Mouse (Mus musculus) stomach, postnatal 0 days (tissue): ENCODE data around the gene Dab1. TPM values are rescaled to one million over a fixed set of nuclear protein-coding genes. Genes with fewer than 3 reads are reported as not detected.

ENCODE experiments used
- ATAC-seq: fragments of 200-750 bp; cut with Nextera tagmentation; 2 replicates; pipeline ENCODE4 v1.8.0; 2017; ENCODE audit not compliant: low FRiP score, low TSS enrichment
- DNase-seq: peaks from one replicate; pipeline ENCODE4 v3.0.0-alpha.2; 2016; ENCODE audit warnings: low spot score
- H3K27ac ChIP-seq: fragments of 300-500 bp; sonication (generic); replicated peaks from 2 replicates; pipeline ENCODE4 v1.5.1; 2014; ENCODE audit warnings: mild to moderate bottlenecking, control low read depth
- H3K27me3 ChIP-seq: fragments of 300-500 bp; sonication (generic); 2 replicates; pipeline ENCODE4 v1.6.1; 2014; ENCODE audit warnings: low read length; ENCODE audit not compliant: control insufficient read depth, insufficient read depth
- H3K36me3 ChIP-seq: fragments of 300-500 bp; sonication (generic); 2 replicates; pipeline ENCODE4 v1.6.1; 2014; ENCODE audit warnings: low read length, mixed read lengths; ENCODE audit not compliant: control insufficient read depth, insufficient read depth
- H3K4me1 ChIP-seq: fragments of 300-500 bp; sonication (generic); replicated peaks from 2 replicates; pipeline ENCODE4 v1.6.1; 2014; ENCODE audit warnings: antibody characterized with exemption; ENCODE audit not compliant: control insufficient read depth, insufficient read depth
- H3K4me2 ChIP-seq: fragments of 300-500 bp; sonication (generic); replicated peaks from 2 replicates; pipeline ENCODE4 v1.6.1; 2014; ENCODE audit warnings: low read depth, mild to moderate bottlenecking, control low read depth, moderate library complexity
- H3K4me3 ChIP-seq: fragments of 300-500 bp; sonication (generic); 2 replicates; pipeline ENCODE4 v1.5.1; 2014; ENCODE audit warnings: low read depth, low read length, control low read depth
- H3K9ac ChIP-seq: fragments of 300-500 bp; sonication (generic); 2 replicates; pipeline ENCODE4 v1.6.1; 2014; ENCODE audit warnings: mild to moderate bottlenecking, low read length, control low read depth, mixed read lengths
- H3K9me3 ChIP-seq: fragments of 300-500 bp; sonication (generic); 2 replicates; pipeline ENCODE4 v1.6.1; 2016; ENCODE audit warnings: low read length; ENCODE audit not compliant: control insufficient read depth
- CTCF ChIP-seq: IDR thresholded peaks from 2 replicates; pipeline ENCODE4 v1.5.1; 2016; ENCODE audit warnings: antibody characterized with exemption, low read depth, mild to moderate bottlenecking, moderate library complexity
- EP300 ChIP-seq: optimal IDR thresholded peaks from 2 replicates; pipeline ENCODE3; 2016; ENCODE audit warnings: antibody characterized with exemption
- WGBS: fragments of 180-500 bp; shearing (Covaris S2); extraction: QIAGEN DNeasy Blood & Tissue Kit; methylation state at CpG from one replicate; pipeline ENCODE4 v1.1.7; 2014; 5-methylcytosine and 5-hydroxymethylcytosine counted together
- polyA plus RNA-seq: library from polyadenylated mRNA; unstranded; fragments of >200 nt; fragmentation: Nextera tagmentation; extraction: Ambion mirVana; gene quantifications from 2 replicates; pipeline ENCODE4 v1.2.1, GENCODE M21; 2015

The Dab1 gene
- polyA plus RNA-seq, 1 experiment from 2014 or later = 7.4 TPM

DNA sequence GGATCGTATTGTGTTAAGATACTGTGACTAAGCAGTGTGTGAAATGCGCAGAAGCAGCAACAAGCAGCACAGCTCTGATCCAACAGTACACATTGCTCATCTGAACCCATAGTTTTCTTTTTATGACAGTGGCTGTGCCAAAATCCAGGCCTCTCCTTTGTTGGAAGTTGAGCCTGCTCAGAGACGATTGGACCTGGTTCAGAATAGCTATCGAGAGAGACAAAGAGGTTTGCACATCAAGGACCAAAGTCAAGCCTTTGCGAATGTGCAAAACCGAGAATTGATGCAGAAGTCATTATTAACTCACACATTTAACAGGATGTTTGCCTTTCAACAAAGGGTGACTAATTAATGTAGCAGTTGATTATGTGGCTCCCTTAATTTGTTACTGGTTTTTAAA is 1032.6 kb downstream of the Dab1 start:
- Histone ChIP-seq H3K9ac (no peak overlapping the region), H3K4me1 (no peaks in the 10 kb centered on the region), H3K27ac (no peak overlapping the region), H3K36me3 (no peaks in the 10 kb centered on the region), H3K4me3 (no peak overlapping the region), H3K9me3 (no peaks in the 10 kb centered on the region), H3K4me2 (no peak overlapping the region), H3K27me3 (no peaks in the 10 kb centered on the region)
- 51% methylated on average over 6 of the region's 6 CpGs for whole genome bisulfite sequencing
- DNase-seq = no peak
- no peak for ATAC-seq
- TF ChIP-seq CTCF (no peak), EP300 (no peak)

DNA sequence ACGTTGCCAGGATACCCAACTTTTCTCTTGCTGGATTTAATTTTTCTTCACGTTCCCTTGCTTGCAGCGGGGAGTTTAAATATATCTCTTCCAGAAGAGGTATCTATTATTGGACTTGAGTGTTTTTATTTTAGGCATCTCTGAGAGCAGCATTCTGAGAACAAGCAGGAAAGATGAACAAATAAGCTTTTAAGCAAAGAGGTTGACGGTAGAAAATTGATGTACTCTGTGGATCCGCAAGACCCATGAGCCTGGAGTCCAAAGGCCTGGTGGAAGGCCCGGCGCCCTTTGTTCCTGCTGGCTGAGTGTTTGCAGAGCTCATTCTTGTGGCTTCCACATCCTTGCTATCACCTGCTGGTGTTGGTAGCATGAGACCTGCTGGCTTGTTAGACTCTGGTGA is 1037.6 kb downstream of the Dab1 start:
- Histone ChIP-seq H3K4me1 (no peaks in the 10 kb centered on the region), H3K27ac (no peak overlapping the region), H3K9me3 (no peaks in the 10 kb centered on the region), H3K36me3 (no peaks in the 10 kb centered on the region), H3K4me2 (no peak overlapping the region), H3K4me3 (no peak overlapping the region), H3K27me3 (no peaks in the 10 kb centered on the region), H3K9ac (no peak overlapping the region)
- WGBS = 62% methylated on average over 7 of the region's 7 CpGs
- ATAC-seq = no peak
- DNase-seq = no peak
- TF ChIP-seq EP300 (no peak), CTCF (no peak)

DNA sequence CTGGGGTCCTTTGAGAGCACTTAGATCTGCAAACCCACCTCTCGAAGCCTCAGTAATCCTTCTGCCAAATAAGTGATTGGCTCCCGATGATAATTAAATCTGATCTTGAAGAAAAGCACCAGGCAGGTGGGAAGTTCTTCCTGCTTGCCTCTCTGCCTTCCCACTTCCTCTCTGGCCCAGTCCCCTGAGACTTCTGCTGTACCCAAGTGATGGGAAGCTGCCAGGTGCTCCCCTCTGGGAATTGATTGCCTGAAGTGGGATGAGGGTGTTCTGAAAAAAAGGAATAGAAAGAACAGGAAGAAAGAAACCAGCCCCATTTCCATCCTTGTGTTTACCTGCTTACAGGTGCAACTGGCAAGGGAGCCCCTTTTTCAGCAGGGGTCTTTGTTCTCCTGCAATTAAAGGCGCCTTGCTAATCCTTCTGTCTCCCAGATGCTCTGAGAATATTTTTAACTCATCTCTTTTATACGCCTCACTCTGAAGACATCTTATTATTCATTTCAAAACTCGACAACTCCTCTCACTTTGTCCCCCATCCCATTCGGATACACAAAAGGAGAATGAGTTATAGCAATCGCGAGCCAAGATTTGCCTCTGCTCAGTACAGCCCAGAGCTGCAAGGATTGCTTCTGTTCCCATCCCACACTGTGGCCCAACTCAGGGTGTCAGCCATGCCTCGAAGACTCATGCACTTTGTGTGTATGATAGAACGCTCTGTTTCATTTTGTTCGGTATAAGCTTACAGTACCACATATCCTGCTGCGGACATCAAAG is 1043.9 kb downstream of the Dab1 start:
- Histone ChIP-seq H3K36me3 (no peaks in the 10 kb centered on the region), H3K9ac (no peak overlapping the region), H3K27ac (no peak overlapping the region), H3K27me3 (no peaks in the 10 kb centered on the region), H3K4me2 (no peak overlapping the region), H3K4me3 (no peak overlapping the region), H3K4me1 (no peaks in the 10 kb centered on the region), H3K9me3 (no peaks in the 10 kb centered on the region)
- TF ChIP-seq CTCF = no peak
- TF ChIP-seq EP300 = no peak
- no peak for ATAC-seq
- no peak for DNase-seq
- 65% methylated on average over 12 of the region's 12 CpGs for WGBS

DNA sequence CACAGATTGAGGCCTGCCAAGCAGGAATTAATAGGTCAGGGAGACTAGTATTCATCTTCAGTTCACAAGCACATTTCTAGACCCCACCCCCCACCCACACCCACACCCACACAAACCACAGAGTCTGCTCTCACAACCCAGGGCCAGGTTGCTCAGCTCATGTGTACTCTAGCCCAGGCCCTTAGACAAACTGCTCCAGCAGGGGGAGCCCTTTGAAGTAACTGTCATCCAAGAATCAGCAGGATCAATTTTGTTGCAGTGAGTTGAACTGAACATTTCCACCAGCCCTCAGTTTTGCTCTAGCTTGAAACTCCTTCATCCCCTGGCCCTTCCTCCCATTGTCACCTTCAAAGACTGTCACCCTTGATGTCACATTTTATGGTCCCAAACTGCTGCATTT is 1046.4 kb downstream of the Dab1 start:
- no peak overlapping the region for H3K4me3 ChIP-seq
- no peaks in the 10 kb centered on the region for H3K4me1 ChIP-seq
- TF ChIP-seq EP300 (no peak), CTCF (peak; percentile 72)
- H3K27me3 ChIP-seq = no peaks in the 10 kb centered on the region
- H3K27ac ChIP-seq = no peak overlapping the region
- no peaks in the 10 kb centered on the region for H3K9me3 ChIP-seq
- DNase-seq = peak; percentile 56
- no peak for ATAC-seq
- H3K9ac ChIP-seq = no peak overlapping the region
- no peaks in the 10 kb centered on the region for H3K36me3 ChIP-seq
- no peak overlapping the region for H3K4me2 ChIP-seq

DNA sequence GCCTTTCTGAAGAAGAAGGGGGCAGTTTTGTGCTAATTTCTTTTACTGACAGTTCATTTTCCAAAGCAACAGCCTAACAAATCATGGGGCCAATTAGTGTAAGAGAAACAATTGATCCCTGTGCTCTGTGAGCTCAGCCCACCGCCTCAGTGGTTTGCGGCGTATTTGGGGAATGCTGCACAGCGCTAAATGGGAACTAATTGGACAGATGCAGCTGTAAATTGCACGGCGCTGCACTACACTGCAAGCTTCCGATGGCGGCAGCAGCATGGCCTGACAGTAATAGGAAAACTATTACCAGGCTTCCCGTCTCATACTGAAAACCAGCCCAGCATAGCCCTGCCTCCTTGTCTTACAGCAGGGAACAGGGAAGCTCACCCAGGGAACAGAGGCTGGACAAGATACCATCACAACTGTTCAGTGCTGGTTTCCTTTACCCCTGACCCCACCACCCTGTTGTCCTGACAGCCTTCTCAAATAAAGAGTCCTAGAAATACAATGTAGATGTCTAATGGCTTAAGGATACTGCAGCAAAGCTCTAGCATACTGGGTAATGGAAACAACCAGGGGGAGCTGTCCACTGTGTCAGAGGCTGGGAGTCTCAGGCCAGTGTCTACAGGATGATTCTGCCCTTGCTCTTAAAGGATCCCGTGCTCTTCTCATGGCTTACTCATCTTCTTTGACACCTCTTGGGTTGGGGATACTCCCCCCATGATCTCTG is 1047.8 kb downstream of the Dab1 start:
- 91% methylated on average over 10 of the region's 10 CpGs for WGBS
- no peak overlapping the region for H3K27ac ChIP-seq
- H3K4me1 ChIP-seq = no peaks in the 10 kb centered on the region
- no peak for DNase-seq
- no peak overlapping the region for H3K4me2 ChIP-seq
- no peaks in the 10 kb centered on the region for H3K9me3 ChIP-seq
- no peak overlapping the region for H3K4me3 ChIP-seq
- no peak for TF ChIP-seq CTCF
- TF ChIP-seq EP300 = no peak
- no peak overlapping the region for H3K9ac ChIP-seq
- no peak for ATAC-seq
- no peaks in the 10 kb centered on the region for H3K36me3 ChIP-seq
- no peaks in the 10 kb centered on the region for H3K27me3 ChIP-seq

DNA sequence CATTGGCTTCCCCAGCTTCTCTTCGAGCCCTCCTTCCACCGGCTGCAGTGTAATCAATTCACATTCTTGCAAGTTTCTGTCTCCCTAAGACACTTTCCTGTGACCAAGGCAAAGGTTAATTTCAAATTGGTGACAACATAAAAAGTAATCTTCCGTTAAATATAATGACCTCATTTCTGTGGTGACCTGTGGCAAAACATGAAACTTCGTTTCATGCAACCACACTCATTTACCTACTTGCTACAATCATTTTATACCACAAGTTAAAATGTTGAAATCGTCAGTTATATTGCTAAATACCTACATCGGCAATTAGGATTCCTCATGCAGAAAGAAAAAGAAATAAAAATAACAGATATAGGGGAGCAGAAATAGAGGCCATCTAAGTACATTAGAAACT is 1048.9 kb downstream of the Dab1 start:
- no peak for ATAC-seq
- Histone ChIP-seq H3K4me3 (no peak overlapping the region), H3K9me3 (no peaks in the 10 kb centered on the region), H3K36me3 (no peaks in the 10 kb centered on the region), H3K27ac (no peak overlapping the region), H3K27me3 (no peaks in the 10 kb centered on the region), H3K9ac (no peak overlapping the region), H3K4me2 (no peak overlapping the region), H3K4me1 (no peaks in the 10 kb centered on the region)
- DNase-seq = no peak
- TF ChIP-seq CTCF = no peak
- TF ChIP-seq EP300 = no peak
- WGBS = 84% methylated on average over 6 of the region's 6 CpGs
